Mouse (Mus musculus) erythroid progenitor cell, adult 5-6 weeks (primary cell): ENCODE measurements around the gene Chrd. TPM values are rescaled to one million over a fixed set of nuclear protein-coding genes. Genes with fewer than 3 reads are reported as not detected.

Source experiments
- ATAC-seq: replicated peaks from 2 replicates; pipeline ENCODE4 v1.8.0; 2016; ENCODE audit warnings: moderate number of reproducible peaks, mild to moderate bottlenecking, moderate TSS enrichment, inconsistent platforms; ENCODE audit not compliant: poor library complexity, low FRiP score, severe bottlenecking
- total RNA-seq, 2 experiments: library from RNA; stranded (forward) in 1 of 2; stranded (reverse) in 1 of 2; fragments of 150-400 nt in 1 of 2; fragments of 186-747, 209-891 nt in 1 of 2; gene quantifications; 2 replicates each; pipeline versions ENCODE4 v1.2.3 to v1.2.4; 2015 to 2017; ENCODE audit warnings: low replicate concordance in 2 of 2

Gene Chrd
- total RNA-seq, 2 experiments from 2014 or later, result not detected

GRCm38 (mm10) chr16:20730293-20730711, 2.6 kb upstream of the Chrd start:
- no peak for ATAC-seq

DNA sequence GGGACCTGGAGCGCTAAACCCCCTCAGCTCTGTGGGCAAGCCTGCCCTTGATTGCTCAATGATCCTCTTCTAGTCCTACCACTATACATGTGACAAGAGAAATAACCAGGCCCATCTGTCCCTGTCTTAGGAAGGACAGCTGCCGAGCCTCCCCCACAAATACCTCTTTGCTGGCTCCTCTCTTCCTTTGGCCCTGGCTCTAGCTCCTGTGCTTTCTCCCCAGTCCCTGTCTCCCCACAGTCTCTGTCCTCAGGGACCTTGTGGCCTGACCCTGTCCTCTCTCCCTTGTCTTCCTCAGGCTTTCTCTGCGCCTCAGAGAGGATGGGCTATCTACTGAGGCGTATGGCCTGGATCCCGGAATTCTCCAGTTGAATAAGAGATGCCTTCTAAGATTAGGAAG, 1.2 kb upstream of the Chrd start:
- ATAC-seq, result no peak

GRCm38 (mm10) chr16:20732251-20732924, 539 bp upstream of the Chrd start:
- ATAC-seq, result no peak

DNA sequence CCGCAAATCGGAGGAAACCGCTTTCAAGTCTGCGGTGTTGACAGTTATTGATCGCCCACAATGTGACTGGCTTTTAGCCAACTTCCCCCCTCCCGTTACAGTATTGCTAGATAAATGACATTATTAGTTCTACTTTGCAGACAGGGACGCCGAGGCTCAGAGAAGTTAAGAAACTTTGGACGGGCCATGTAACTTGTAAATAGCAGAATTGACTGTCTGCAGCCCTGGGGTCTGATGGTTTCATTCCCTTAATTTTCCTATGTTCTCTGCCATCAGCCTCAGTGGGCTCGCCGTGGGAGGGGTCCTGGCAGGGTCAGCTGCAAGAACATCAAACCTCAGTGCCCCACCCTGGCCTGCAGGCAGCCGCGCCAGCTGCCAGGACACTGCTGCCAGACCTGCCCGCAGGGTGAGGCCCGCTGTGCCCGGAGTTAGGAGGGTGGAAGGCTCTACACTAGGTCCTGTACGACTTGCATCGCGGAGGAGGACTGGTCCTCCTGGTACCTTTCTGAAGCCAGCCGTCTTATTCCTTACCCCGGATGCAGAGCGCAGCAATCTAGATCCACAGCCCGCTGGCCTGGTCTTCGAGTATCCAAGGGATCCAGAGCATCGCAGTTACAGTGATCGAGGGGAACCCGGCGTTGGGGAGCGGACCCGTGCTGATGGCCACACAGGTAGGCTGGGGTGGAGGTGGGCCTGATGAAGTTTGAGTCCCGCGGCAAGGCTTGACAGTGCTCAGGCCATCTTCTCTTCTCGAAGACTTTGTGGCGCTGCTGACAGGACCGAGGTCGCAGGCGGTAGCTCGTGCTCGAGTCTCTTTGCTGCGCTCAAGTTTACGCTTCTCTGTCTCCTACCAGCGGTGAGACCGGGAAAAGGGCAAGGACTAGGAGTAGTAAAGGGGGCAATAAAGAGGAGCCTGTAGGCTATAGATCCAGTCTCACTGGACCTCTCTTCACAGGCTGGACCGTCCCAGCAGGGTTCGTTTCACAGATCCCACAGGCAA, 1.1 kb downstream of the Chrd start, which contains the start of gene Thpo:
Gene Thpo, minus strand, starts transcription at position 781 of the 1,000 bp plus-strand sequence.
- ATAC-seq, result no peak

- ATAC-seq, result no peak
Observed at GRCm38 (mm10) chr16:20735651-20736050, 2.7 kb downstream of the Chrd start.

- no peak for ATAC-seq
Observed at GRCm38 (mm10) chr16:20736168-20736567, 3.2 kb downstream of the Chrd start.

DNA sequence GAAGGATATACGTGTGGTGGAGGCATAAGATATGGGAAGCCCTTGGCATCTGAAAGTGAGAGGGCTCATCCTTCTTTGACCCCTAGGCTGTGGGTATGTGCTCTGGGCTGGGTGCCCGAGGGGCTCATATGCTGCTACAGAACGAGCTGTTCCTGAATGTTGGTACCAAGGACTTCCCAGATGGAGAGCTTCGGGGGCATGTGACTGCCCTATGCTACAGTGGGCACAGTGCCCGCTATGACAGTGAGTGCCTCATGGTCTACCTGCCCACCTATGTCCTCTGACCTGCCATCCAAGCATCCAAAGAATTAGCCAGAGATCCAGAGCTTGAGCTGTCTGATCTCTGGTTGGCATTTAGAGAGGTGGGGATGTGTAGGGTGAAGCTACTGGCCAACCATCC, 3.9 kb downstream of the Chrd start:
- no peak for ATAC-seq

DNA sequence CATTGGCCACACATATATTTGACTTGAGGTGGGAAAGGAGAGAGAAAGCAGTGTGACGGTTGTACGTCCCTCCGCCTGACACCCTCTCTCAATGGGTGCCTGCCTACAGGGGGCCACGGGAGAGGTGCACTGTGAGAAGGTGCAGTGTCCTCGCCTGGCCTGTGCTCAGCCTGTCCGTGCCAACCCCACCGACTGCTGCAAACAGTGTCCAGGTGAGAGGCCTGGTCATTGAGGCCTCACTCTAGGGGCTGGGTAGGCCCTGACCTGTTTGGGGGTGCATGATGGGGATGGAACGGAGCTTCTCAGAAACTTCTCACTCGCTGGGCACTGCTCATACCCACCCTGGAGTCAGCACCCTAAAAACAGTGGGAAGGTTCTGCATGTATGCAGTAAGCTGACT, 6.9 kb downstream of the Chrd start:
- no peak for ATAC-seq

GRCm38 (mm10) chr16:20746641-20747040, 13.7 kb downstream of the Chrd start:
- no peak for ATAC-seq

DNA sequence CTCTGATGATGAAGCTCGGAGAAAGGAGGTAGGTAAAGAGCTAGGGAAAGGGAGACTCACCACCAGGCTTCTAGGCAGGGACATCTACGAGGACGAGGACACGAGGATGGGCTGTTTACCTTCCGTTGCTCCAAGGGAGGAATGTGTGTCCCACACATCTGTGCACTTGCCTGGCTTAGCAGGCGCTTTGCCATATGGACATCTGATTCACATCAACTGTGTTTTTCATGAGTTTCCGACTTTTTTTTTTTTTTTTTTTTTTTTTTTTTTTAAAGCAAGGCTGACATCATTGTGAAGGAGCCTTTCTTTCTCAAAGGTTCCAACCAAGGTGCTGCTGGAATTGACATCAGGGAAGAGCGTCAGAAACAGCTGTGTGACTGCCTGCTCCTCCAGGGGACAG, 17.6 kb downstream of the Chrd start:
- ATAC-seq, result no peak

DNA sequence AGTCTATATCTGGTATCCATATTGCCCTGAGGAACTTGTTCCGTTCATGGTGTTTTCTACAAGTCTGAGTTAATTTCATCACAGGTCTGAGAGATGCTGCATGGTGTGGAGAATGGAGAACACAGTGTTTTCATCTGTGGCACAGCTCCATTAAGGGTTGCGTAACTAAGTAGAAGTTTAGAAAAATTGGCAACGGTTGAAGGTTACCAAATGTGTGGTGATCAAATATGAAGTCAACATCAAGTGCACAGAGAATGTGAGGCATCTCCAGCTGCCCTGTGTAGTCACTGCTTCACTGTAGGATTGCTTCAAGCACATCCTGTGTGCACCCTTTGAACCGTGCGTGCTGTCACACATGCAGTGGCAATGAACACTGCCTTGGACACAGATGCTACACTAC, 23.1 kb downstream of the Chrd start:
- no peak for ATAC-seq

DNA sequence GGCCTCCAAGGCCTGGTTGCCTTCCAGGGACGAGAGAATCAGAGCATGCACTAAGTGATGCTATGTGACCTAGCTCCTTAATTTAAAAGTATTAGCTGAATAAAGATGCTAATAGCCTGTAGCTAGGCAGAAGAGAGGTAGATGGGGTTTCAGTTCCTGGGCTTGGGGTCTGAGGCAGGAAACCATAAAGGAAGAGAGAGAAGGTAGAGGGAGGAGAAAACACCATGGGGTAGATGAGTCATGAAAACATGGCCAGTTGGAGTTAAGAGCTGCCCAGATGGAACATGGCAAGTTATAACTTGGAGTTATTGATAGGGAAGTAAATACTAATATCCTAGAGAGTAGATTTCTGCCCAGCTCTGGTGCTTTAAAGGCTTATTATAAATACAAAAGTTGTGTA, 24.5 kb downstream of the Chrd start:
- ATAC-seq, result no peak

- no peak for ATAC-seq
Observed at GRCm38 (mm10) chr16:20761681-20762080, 28.8 kb downstream of the Chrd start.

GRCm38 (mm10) chr16:20765244-20765643, 32.3 kb downstream of the Chrd start:
- peak; percentile 52; the same call in 1 of the 2 replicates for ATAC-seq

DNA sequence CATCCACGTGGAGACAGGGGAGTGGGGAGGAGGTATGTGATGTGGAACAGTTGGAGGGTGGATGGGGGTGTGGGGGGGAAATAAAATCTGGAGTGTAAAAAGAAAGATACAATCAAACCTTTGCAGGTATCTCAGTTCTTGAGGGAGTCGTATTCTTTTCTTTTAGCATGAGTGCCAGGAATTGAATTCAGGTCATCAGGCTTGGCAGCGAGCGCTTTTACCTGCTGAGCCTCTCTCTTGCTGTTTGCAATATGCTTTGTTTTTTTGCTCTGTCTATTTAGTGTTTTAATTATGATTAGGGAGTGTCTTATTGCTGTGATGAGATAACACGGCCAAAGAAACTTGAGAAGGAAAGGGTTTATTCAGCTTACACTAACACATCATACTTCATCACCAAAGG, 42.1 kb downstream of the Chrd start:
- ATAC-seq, result no peak

DNA sequence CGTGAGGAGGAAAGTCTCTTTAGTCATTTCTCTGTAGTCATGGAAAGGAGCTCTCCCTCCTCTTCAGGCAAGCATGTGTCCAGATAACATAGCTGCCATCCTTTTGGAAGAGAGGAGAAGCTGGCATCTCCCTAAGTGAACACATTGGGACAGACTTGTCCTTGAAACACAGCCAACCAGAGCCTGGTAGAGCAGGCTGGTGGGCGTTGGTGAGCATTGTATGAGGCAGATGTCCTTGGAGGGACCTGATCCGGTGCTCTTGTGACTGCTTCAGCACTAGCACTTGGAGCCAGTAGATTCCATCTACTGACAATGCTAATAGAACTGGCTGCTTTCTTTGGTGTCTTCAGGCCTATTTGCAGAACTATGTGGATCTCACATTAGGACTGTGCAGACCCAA, 46.9 kb downstream of the Chrd start:
- no peak for ATAC-seq

DNA sequence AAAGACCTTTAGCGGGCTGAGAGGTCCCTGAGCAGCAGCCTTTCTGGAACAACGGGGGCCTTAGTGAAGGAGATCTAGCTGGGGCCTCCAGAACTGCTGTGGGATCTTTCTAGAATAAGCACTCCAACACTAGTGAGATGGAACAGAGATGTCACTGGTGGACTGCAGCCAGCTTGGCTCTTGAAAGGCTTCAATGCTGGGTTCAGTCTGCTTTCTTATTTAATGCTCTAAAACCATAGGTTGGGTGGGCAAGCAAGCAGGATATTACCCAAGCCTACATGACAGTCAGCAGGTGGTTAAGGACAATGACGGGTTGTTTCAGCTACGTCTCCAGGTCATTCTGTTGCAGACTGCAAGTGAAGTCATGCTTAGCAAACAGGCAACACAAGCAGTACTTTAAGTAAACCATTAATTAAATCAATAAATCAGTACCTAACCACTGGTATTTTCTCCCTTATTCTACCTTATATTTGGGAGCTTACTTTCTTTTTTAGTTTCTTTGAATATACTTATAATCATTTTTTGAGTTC, 48.2 kb downstream of the Chrd start:
- no peak for ATAC-seq

DNA sequence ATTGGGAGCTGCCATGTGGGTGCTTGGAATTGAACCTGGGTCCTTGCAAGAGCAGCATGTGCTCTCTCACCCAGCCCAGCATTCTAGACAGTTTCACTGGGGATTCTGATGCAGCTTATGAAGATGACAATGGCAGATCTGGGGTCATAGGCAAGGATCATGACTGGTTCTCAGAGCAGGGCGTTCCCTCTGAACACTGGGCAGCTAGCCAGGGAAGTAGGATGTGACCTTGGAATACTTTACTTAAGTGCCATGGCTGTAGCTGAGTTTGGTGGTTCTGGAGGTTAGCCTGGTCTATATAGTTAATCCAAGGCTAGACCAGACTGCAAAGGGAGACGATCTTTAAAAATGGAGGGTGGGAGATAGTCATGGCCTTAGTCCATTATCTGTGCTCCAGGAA, 51.0 kb downstream of the Chrd start:
- no peak for ATAC-seq

DNA sequence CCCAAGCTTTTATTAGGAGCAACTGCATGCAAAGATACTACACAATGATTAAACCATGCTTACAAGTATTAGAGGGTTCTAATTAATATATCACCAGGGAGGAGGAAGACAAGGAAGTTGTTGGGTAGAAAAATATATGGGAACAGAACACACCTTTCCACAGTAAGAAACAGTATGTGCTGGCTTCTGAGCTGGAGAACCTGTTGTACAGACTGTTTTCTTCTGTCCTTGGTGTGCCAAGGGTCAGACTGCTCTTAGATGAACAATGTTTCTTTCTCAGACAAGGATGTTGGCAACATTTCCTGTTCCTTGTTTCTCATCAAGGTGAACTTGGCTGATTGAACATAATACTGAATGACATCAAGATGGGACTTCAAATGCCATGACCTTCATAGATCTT, 51.8 kb downstream of the Chrd start:
- no peak for ATAC-seq

DNA sequence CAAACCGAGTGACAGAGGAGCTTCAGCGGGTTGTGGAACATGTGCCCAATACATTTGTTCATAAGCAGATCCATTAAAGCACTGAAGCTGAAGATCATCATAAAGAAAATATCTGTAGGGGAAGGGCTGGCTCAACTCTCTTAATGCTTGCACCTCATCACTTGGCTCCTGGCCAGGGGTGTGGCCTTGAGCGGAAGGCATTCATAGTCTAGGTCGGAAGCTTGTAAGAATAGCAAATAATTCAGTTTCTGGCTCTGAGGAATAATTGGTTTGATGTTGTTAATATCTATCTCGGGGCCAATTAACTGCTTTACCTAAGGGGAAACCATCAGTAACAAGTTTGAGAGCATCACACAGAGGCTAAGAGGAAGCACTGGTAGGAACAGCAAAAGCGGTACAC, 53.6 kb downstream of the Chrd start:
- no peak for ATAC-seq

DNA sequence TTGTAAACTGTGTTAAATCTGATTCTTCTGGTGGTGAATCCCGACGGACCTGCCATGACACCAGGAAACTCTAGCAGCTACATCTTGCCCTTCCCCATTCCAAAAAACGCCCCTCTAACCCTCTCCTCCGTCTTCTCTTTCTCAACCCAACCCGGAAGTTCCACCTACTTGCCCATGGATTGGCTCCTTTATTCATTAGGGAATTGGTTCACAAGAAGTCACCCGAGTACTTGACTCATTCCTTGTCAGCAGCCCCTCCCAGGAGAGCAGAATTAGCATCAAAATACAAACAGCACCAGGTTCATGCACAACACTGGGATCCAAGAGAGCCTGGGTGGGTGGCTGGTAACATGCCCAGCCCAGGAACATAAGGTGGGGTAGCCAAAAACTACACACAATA, 58.9 kb downstream of the Chrd start:
- ATAC-seq, result no peak
